Mouse (Mus musculus): Measurements from ENCODE around the gene Slc9a2.
A peak's percentile ranks its signal among the peaks of the same experiment; 100 is the strongest.

GRCm38 (mm10) chr1:40790324-40791141 is 110.2 kb downstream of the Slc9a2 start, which contains the start of gene Mfsd9:
- no peak for TF ChIP-seq CTCF (IDR thresholded peaks at IDR 0.05; ENCODE audit: extremely low read depth, insufficient read depth, low read length)
- TF ChIP-seq POLR2A (IDR thresholded peaks at IDR 0.05; ENCODE audit: extremely low read depth, insufficient read depth, low read length), result peak; percentile 51; the same call in 1 of the 2 replicates
